Mouse (Mus musculus): ENCODE data around the gene Itga2b. TPM values are rescaled to one million over a fixed set of nuclear protein-coding genes. Genes with fewer than 3 reads are reported as not detected.

The Itga2b gene
- 1 to 10 TPM in 1 of 2 experiments, under 1 TPM in 1; 0.64 to 1.4 TPM for total RNA-seq (2021)
- long read RNA-seq, experiment 1, result 0 reads
- long read RNA-seq, experiment 2, partial matches to known transcripts, result 0 of 1 reads
- long read RNA-seq, experiment 2, other reads (novel, unspliced or antisense), result 1 of 1 reads

DNA sequence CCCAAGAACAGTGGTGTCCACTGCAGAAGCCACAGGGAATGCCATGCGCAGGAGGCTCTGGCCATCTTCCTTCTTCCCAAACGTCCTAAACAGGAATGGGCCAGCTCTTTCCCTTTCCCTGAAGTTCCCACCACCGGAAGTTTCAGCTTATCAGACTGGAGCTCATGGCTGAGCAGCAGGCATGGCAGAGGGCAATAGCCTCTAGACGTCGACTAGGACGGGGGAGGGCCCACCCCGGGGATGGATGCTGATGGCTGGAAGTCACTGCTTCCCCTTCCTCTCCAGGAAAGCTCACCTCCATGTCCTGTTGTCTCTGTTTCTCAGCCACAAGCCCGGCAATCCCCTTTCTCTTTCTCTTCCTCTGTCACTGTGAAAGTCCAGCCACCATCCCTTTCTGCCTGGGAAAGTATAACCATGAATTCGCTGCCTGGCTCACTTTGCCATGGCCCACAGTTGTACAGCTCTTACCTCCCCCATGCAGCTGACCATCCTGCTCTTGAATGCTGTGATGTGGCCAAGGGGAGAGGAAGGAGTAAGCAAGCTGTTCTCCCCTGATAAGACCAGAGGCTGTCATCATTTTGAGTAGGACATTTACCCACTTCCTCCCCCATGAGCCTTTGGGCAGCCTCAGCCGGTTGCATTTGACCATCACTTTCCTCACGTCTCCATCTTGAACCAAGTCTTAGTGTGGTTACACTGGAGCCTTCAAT lies at the start of gene Itga2b:
Itga2b (minus strand) TSS at position 475 of the 710 bp plus-strand sequence.
- no peak for DNase-seq (ENCODE audit: low spot score)

GRCm38 (mm10) chr11:102514793-102515424 lies 45.0 kb upstream of the Itga2b start:
- DNase-seq (ENCODE audit: low spot score), result no peak

GRCm38 (mm10) chr11:102510226-102510625 lies 40.3 kb upstream of the Itga2b start:
- peak; percentile 76 for DNase-seq (ENCODE audit: low spot score)

- no peak for DNase-seq (ENCODE audit: low spot score)
Observed at GRCm38 (mm10) chr11:102496732-102497131, 26.8 kb upstream of the Itga2b start.

DNA sequence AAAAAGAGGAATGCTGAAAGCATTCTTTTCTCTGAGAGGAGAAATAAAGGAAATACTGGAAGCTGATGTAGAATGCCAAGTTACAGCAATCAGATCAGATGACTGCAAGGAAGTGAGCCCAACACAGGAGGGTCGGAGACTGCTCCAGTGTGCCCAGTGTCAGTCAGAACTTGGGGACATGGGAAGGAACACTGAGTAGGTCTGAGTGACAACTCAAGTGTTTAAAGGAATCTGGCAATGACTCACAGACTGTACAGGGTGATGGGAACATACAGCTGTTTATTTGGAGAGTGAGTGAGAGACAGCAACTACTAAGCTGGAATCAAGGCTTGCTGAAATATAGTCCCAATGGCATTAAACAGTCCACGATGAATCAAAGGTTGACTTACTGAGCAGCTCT lies 26.3 kb upstream of the Itga2b start:
- DNase-seq (ENCODE audit: low spot score), result peak; percentile 39

- DNase-seq (ENCODE audit: low spot score), result peak; percentile 30
Observed at GRCm38 (mm10) chr11:102495742-102496141, 25.8 kb upstream of the Itga2b start.

- DNase-seq (ENCODE audit: low spot score), result no peak
Observed at GRCm38 (mm10) chr11:102495114-102495513, 25.2 kb upstream of the Itga2b start.

GRCm38 (mm10) chr11:102494063-102494650 lies 24.2 kb upstream of the Itga2b start:
- no peak for DNase-seq (ENCODE audit: low spot score)

- DNase-seq (ENCODE audit: low spot score), result peak; percentile 80
Observed at GRCm38 (mm10) chr11:102493241-102493640, 23.3 kb upstream of the Itga2b start.

DNA sequence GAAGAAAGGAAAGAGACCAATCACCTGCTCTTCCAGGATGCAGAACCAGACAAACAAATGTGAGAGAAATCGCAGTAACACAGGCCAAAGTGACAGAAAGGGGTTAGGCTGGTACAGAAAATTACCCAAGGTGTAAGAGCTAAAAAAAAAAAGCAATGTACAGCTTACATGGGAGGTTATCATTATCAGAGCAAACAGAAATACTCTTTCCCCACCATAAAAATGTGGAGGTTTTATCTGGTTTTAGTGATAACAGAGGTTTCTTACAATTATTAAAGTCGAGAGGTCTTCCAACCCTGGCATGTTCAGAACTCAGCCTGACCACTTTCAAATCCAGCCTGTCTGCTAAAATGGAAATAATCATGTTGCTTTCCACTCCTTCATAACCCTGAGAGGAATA lies 18.0 kb upstream of the Itga2b start:
- DNase-seq (ENCODE audit: low spot score), result no peak

- peak; percentile 69 for DNase-seq (ENCODE audit: low spot score)
Observed at GRCm38 (mm10) chr11:102486733-102487386, 16.9 kb upstream of the Itga2b start.

DNA sequence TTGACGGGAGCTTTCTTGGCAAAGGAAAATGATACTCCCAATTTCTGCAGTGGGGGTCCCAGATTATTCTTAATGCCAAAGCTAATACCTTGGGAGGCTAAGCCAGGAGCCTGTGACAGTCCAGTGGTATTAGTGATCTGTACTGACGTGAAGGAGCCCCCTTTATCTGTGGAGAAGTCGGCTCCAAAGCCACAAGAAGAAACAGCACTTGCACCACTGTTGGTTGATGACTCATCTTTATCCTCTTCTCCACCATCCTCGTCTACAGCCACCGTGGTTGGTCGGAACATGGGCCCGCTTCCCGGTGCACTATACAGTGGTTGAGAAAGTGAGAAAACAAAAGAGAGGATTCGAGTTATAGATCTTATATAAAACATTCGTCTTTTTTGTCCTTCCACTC lies 11.9 kb upstream of the Itga2b start:
- DNase-seq (ENCODE audit: low spot score), result no peak

- no peak for DNase-seq (ENCODE audit: low spot score)
Observed at GRCm38 (mm10) chr11:102480897-102481296, 11.0 kb upstream of the Itga2b start.

GRCm38 (mm10) chr11:102480111-102480510 lies 10.2 kb upstream of the Itga2b start:
- DNase-seq (ENCODE audit: low spot score), result no peak

- DNase-seq (ENCODE audit: low spot score), result no peak
Observed at GRCm38 (mm10) chr11:102479581-102479980, 9.7 kb upstream of the Itga2b start.

DNA sequence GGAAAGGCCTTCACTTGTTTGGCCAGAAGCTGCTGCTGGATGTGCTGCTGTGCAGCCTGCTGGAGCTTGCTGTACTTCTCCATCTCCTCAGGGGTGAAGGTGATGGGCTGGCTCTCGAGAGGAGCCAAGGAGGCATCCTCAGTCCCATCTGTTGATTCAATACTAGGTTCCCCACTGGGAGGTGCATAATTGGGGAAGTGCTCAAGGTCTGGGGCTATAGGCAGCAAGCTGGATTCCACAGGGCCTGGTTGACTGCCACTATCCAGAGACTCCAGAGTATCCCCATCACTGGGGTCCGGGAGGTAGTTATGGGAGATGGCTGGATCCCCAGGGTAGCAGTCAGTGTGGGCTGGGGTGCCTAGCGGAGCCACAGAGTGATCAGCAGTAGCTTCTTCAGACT lies 8.7 kb upstream of the Itga2b start:
- DNase-seq (ENCODE audit: low spot score), result no peak

DNA sequence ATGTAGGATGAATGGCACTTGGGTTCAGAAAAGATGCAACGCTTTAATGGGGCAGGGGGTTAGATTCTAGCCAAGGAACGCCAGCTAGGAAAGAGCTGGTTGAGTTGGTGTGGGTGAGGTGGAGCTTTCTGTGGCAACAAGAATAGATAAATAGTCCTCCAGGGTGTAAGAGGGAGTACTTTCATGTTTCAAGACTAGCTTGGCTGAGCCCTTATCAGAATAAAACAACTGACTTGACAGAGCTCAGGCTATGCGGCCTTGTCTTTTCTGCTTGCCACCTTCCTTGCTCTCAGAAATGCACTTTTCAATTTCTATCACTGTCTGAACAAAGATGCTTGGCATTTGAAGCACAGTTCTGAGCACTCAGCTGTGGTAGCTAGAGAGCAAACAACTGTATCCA lies 5.1 kb upstream of the Itga2b start:
- DNase-seq (ENCODE audit: low spot score), result no peak

DNA sequence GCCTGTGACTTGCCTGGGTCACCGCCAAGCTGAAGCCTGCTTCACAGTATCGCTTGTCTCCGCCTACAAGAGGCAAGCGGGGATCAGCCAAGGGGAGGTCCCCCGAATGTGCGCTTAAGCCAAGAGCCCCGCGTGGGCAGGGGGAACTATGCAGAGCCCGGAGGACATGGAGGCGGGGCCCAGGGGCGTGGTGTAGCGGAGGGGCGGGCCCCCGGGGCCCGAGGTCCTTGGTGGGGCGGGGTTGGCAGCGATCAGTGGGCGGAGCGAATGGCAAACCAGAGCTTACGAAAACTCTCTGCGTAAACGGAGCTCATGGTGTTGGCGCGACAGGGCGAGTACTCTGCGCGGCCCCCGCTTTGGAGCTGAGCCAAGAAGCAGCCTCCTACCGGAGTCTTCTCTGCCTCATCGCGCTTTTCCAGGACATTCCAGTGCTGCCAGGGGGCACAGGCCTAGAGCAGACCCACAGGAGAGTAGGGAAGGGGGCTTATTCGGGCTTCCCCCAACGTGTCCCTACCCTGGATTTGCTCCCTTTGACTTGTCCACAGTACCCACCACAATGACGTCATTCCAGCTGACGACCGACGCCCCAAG lies 2.8 kb downstream of the Itga2b start:
- peak; percentile 98 for DNase-seq (ENCODE audit: low spot score)

- DNase-seq (ENCODE audit: low spot score), result peak; percentile 69
Observed at GRCm38 (mm10) chr11:102465713-102466436, 4.0 kb downstream of the Itga2b start.

DNA sequence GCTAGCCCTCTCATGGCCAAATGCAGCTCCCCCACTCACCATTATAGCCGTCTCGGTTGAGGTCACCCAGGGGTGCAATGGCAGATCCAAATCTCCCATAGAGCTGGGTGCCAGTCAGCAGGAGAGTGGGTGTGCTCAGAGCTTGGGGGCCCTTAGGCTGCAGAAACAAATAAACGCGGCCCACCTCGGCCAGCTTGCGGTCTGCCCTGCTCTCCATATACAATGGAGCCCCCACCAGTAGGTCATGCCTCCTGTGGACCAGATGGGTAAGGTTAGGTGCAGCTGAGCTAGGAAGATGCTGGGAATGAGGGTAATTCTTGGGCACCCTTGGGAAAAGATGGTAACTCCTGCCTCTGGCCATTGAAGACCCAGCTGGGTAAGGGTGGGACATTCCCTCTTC lies 5.0 kb downstream of the Itga2b start:
- no peak for DNase-seq (ENCODE audit: low spot score)

- no peak for DNase-seq (ENCODE audit: low spot score)
Observed at GRCm38 (mm10) chr11:102461764-102462163, 8.2 kb downstream of the Itga2b start.
